Mouse (Mus musculus): Measurements from ENCODE around the gene Lcat. TPM values are rescaled to one million over a fixed set of nuclear protein-coding genes. Genes with fewer than 3 reads are reported as not detected.

Lcat gene
- polyA plus RNA-seq, 1 experiment from 2014 or later = 0.99 TPM

- Histone ChIP-seq H3K4me3 (peak within 1 kb of the TSS; percentile 51), H3K36me3 (no peaks in the 10 kb centered on the region), H3K27ac (replicated peaks) (no peak within 1 kb of the TSS), H3K4me2 (replicated peaks) (peak within 1 kb of the TSS; percentile 64), H3K9ac (replicated peaks) (peak within 1 kb of the TSS; percentile 43), H3K4me1 (peaks cover 15% of the 10 kb centered on the region), H3K27me3 (peaks cover 44% of the 10 kb centered on the region), H3K9me3 (no peaks in the 10 kb centered on the region)
- ATAC-seq (ENCODE audit: low FRiP score, low read depth) = peak; percentile 79
- WGBS = under 1% methylated on average over 45 of the region's 47 CpGs
Measured at GRCm38 (mm10) chr8:105965905-105966341, 22.7 kb upstream of the Lcat start, which contains the start of gene Slc12a4. Slc12a4 (minus strand) TSS chr8:105966097.

GRCm38 (mm10) chr8:105965266-105965904 lies 22.2 kb upstream of the Lcat start:
- Histone ChIP-seq H3K9me3 (no peaks in the 10 kb centered on the region), H3K27ac (replicated peaks) (no peak overlapping the region), H3K9ac (replicated peaks) (peak overlapping the region; percentile 43), H3K4me3 (peak overlapping the region; percentile 51), H3K36me3 (no peaks in the 10 kb centered on the region), H3K27me3 (peaks cover 44% of the 10 kb centered on the region), H3K4me2 (replicated peaks) (peak overlapping the region; percentile 64), H3K4me1 (peaks cover 15% of the 10 kb centered on the region)
- 4% methylated on average over 37 of the region's 40 CpGs for WGBS
- peak; percentile 41; the same call in 1 of the 2 replicates for ATAC-seq (ENCODE audit: low FRiP score, low read depth)

GRCm38 (mm10) chr8:105964506-105965265 lies 21.5 kb upstream of the Lcat start:
- H3K27me3 ChIP-seq = peaks cover 44% of the 10 kb centered on the region
- no peak overlapping the region for H3K9ac ChIP-seq (replicated peaks)
- WGBS = 71% methylated on average over 12 of the region's 12 CpGs
- H3K36me3 ChIP-seq = no peaks in the 10 kb centered on the region
- no peak for ATAC-seq (ENCODE audit: low FRiP score, low read depth)
- no peaks in the 10 kb centered on the region for H3K9me3 ChIP-seq
- peaks cover 15% of the 10 kb centered on the region for H3K4me1 ChIP-seq
- H3K27ac ChIP-seq (replicated peaks) = no peak overlapping the region
- H3K4me3 ChIP-seq = peak overlapping the region; percentile 51
- peak overlapping the region; percentile 64 for H3K4me2 ChIP-seq (replicated peaks)

- ATAC-seq (ENCODE audit: low FRiP score, low read depth) = no peak
- no peak overlapping the region for H3K9ac ChIP-seq (replicated peaks)
- WGBS = 85% methylated on average over 10 of the region's 10 CpGs
- no peaks in the 10 kb centered on the region for H3K36me3 ChIP-seq
- no peak overlapping the region for H3K27ac ChIP-seq (replicated peaks)
- H3K4me3 ChIP-seq = no peak overlapping the region
- no peaks in the 10 kb centered on the region for H3K9me3 ChIP-seq
- peaks cover 27% of the 10 kb centered on the region for H3K27me3 ChIP-seq
- H3K4me2 ChIP-seq (replicated peaks) = no peak overlapping the region
- peaks cover 9% of the 10 kb centered on the region; the same call in 1 of the 2 replicates for H3K4me1 ChIP-seq
Measured at GRCm38 (mm10) chr8:105961536-105961935, 18.4 kb upstream of the Lcat start.

GRCm38 (mm10) chr8:105961101-105961500 lies 17.9 kb upstream of the Lcat start:
- H3K9ac ChIP-seq (replicated peaks) = no peak overlapping the region
- WGBS = 78% methylated on average over 14 of the region's 14 CpGs
- no peak overlapping the region for H3K4me3 ChIP-seq
- H3K4me1 ChIP-seq = peaks cover 9% of the 10 kb centered on the region; the same call in 1 of the 2 replicates
- H3K4me2 ChIP-seq (replicated peaks) = no peak overlapping the region
- no peaks in the 10 kb centered on the region for H3K9me3 ChIP-seq
- no peak for ATAC-seq (ENCODE audit: low FRiP score, low read depth)
- H3K36me3 ChIP-seq = no peaks in the 10 kb centered on the region
- H3K27me3 ChIP-seq = peaks cover 23% of the 10 kb centered on the region
- no peak overlapping the region for H3K27ac ChIP-seq (replicated peaks)

GRCm38 (mm10) chr8:105959350-105959749 lies 16.2 kb upstream of the Lcat start:
- 84% methylated on average over 7 of the region's 7 CpGs for WGBS
- Histone ChIP-seq H3K27ac (replicated peaks) (no peak overlapping the region), H3K27me3 (peaks cover 5% of the 10 kb centered on the region), H3K4me1 (no peaks in the 10 kb centered on the region), H3K4me2 (replicated peaks) (no peak overlapping the region), H3K9ac (replicated peaks) (no peak overlapping the region), H3K36me3 (no peaks in the 10 kb centered on the region), H3K9me3 (no peaks in the 10 kb centered on the region), H3K4me3 (no peak overlapping the region)
- ATAC-seq (ENCODE audit: low FRiP score, low read depth) = no peak

- no peak for ATAC-seq (ENCODE audit: low FRiP score, low read depth)
- Histone ChIP-seq H3K9ac (replicated peaks) (no peak overlapping the region), H3K4me2 (replicated peaks) (no peak overlapping the region), H3K4me3 (no peak overlapping the region), H3K4me1 (no peaks in the 10 kb centered on the region), H3K27me3 (no peaks in the 10 kb centered on the region), H3K27ac (replicated peaks) (no peak overlapping the region), H3K36me3 (no peaks in the 10 kb centered on the region), H3K9me3 (no peaks in the 10 kb centered on the region)
- WGBS = 78% methylated on average over 2 of the region's 4 CpGs
Measured at GRCm38 (mm10) chr8:105957813-105958212, 14.6 kb upstream of the Lcat start.

GRCm38 (mm10) chr8:105956556-105956955 lies 13.4 kb upstream of the Lcat start:
- Histone ChIP-seq H3K9me3 (no peaks in the 10 kb centered on the region), H3K9ac (replicated peaks) (no peak overlapping the region), H3K27me3 (no peaks in the 10 kb centered on the region), H3K4me1 (no peaks in the 10 kb centered on the region), H3K36me3 (no peaks in the 10 kb centered on the region), H3K4me3 (no peak overlapping the region), H3K4me2 (replicated peaks) (no peak overlapping the region), H3K27ac (replicated peaks) (no peak overlapping the region)
- no peak for ATAC-seq (ENCODE audit: low FRiP score, low read depth)
- 93% methylated on average over 4 of the region's 4 CpGs for WGBS

- H3K4me2 ChIP-seq (replicated peaks) = no peak overlapping the region
- H3K4me3 ChIP-seq = no peak overlapping the region
- no peaks in the 10 kb centered on the region for H3K4me1 ChIP-seq
- no peak overlapping the region for H3K9ac ChIP-seq (replicated peaks)
- no peaks in the 10 kb centered on the region for H3K36me3 ChIP-seq
- WGBS = 77% methylated on average over 7 of the region's 7 CpGs
- H3K27ac ChIP-seq (replicated peaks) = no peak overlapping the region
- H3K9me3 ChIP-seq = no peaks in the 10 kb centered on the region
- H3K27me3 ChIP-seq = no peaks in the 10 kb centered on the region
- ATAC-seq (ENCODE audit: low FRiP score, low read depth) = no peak
Measured at GRCm38 (mm10) chr8:105951057-105951659, 8.0 kb upstream of the Lcat start.

GRCm38 (mm10) chr8:105949350-105949749 lies 6.2 kb upstream of the Lcat start:
- H3K9ac ChIP-seq (replicated peaks) = no peak overlapping the region
- no peak overlapping the region for H3K27ac ChIP-seq (replicated peaks)
- 90% methylated on average over 10 of the region's 10 CpGs for WGBS
- no peak for ATAC-seq (ENCODE audit: low FRiP score, low read depth)
- 0 out of 2 replicates have a peak, but pooled peaks cover 5% of the 10 kb centered on the region for H3K36me3 ChIP-seq
- H3K27me3 ChIP-seq = no peaks in the 10 kb centered on the region
- H3K4me3 ChIP-seq = no peak overlapping the region
- no peak overlapping the region for H3K4me2 ChIP-seq (replicated peaks)
- no peaks in the 10 kb centered on the region for H3K4me1 ChIP-seq
- no peaks in the 10 kb centered on the region for H3K9me3 ChIP-seq

GRCm38 (mm10) chr8:105942542-105942941 lies 640 bp downstream of the Lcat start:
- H3K36me3 ChIP-seq = 0 out of 2 replicates have a peak, but pooled peaks cover 10% of the 10 kb centered on the region
- H3K9ac ChIP-seq (replicated peaks) = no peak overlapping the region
- no peak overlapping the region for H3K27ac ChIP-seq (replicated peaks)
- no peak for ATAC-seq (ENCODE audit: low FRiP score, low read depth)
- 98% methylated on average over 5 of the region's 5 CpGs for WGBS
- H3K4me3 ChIP-seq = no peak overlapping the region
- no peak overlapping the region for H3K4me2 ChIP-seq (replicated peaks)
- H3K9me3 ChIP-seq = no peaks in the 10 kb centered on the region
- no peaks in the 10 kb centered on the region for H3K27me3 ChIP-seq
- peaks cover 6% of the 10 kb centered on the region for H3K4me1 ChIP-seq

GRCm38 (mm10) chr8:105942026-105942425 lies 1.2 kb downstream of the Lcat start:
- H3K9ac ChIP-seq (replicated peaks) = no peak overlapping the region
- H3K27ac ChIP-seq (replicated peaks) = no peak overlapping the region
- WGBS = 96% methylated on average over 11 of the region's 11 CpGs
- H3K4me3 ChIP-seq = no peak overlapping the region
- peaks cover 6% of the 10 kb centered on the region for H3K4me1 ChIP-seq
- H3K4me2 ChIP-seq (replicated peaks) = no peak overlapping the region
- 0 out of 2 replicates have a peak, but pooled peaks cover 10% of the 10 kb centered on the region for H3K36me3 ChIP-seq
- no peaks in the 10 kb centered on the region for H3K27me3 ChIP-seq
- no peak for ATAC-seq (ENCODE audit: low FRiP score, low read depth)
- H3K9me3 ChIP-seq = no peaks in the 10 kb centered on the region
